Mouse (Mus musculus): ENCODE measurements around the gene Pctp. TPM values are rescaled to one million over a fixed set of nuclear protein-coding genes. Genes with fewer than 3 reads are reported as not detected.

Gene Pctp
- total and polyA plus RNA-seq, 3 experiments: 24.6 to 31.8 (median 28.0) TPM

- Histone ChIP-seq H3K27ac (ENCODE audit: insufficient read depth, low read depth) (no peak overlapping the region), H3K27me3 (replicated peaks) (peaks cover 12% of the 10 kb centered on the region), H3K9me3 (replicated peaks; ENCODE audit: low read length) (no peaks in the 10 kb centered on the region), H3K4me1 (ENCODE audit: control insufficient read depth in 1 of 2, insufficient read depth in 2 of 2) (peaks cover 0 to 9% of the 10 kb centered on the region in 2 experiments; a peak in 2 of 4 replicates), H3K4me3 (replicated peaks in 1 of 3; ENCODE audit: low read depth in 2 of 3, low read length in 2 of 3, poor library complexity in 1 of 3) (no peak overlapping the region), H3K9ac (ENCODE audit: insufficient read depth, low read depth) (no peak overlapping the region), H3K79me2 (replicated peaks; ENCODE audit: control insufficient read depth, extremely low read depth, insufficient read depth, poor library complexity, severe bottlenecking) (no peaks in the 10 kb centered on the region), H3K36me3 (replicated peaks in 1 of 2; ENCODE audit: control insufficient read depth in 1 of 2, insufficient read depth in 1 of 2, low read length in 1 of 2) (no peaks in the 10 kb centered on the region), H3K4me2 (ENCODE audit: insufficient read depth, low read depth, poor library complexity, severe bottlenecking) (no peak overlapping the region)
- dilution Hi-C loops (cut with MboI; ENCODE audit: extremely low pct_ligation_motif_present, extremely low pct_unique_long_range_greater_than_20kb, low sequenced_read_pairs) (no loop called here), in situ Hi-C loops (cut with MboI; ENCODE audit: low pct_ligation_motif_present, low pct_unique_long_range_greater_than_20kb, low sequenced_read_pairs) (no loop called here)
- DNase-seq (ENCODE audit: extremely low read depth): no peak
- TF ChIP-seq NRF1 (IDR thresholded peaks at IDR 0.05; ENCODE audit: low read depth, low read length): no peak
- no peak for TF ChIP-seq TBP (conservative IDR thresholded peaks at IDR 0.05; ENCODE audit: low read depth, low read length)
- TF ChIP-seq KAT2A (IDR thresholded peaks at IDR 0.05; ENCODE audit: insufficient replicate concordance, low read length): no peak
- TF ChIP-seq E2F4 (IDR thresholded peaks at IDR 0.05; ENCODE audit: insufficient replicate concordance, low read depth, low read length): no peak
- TF ChIP-seq MXI1 (IDR thresholded peaks at IDR 0.05; ENCODE audit: low read depth, low read length): no peak
- TF ChIP-seq SIN3A (IDR thresholded peaks at IDR 0.05; ENCODE audit: low read length): no peak
- no peak for TF ChIP-seq MAZ (IDR thresholded peaks at IDR 0.05; ENCODE audit: low read depth, low read length)
- no peak for TF ChIP-seq CHD2 (IDR thresholded peaks at IDR 0.05; ENCODE audit: low read length)
- TF ChIP-seq ELF1 (IDR thresholded peaks at IDR 0.05; ENCODE audit: low read depth, low read length): no peak
- no peak for TF ChIP-seq POLR2AphosphoS2 (IDR thresholded peaks at IDR 0.05; ENCODE audit: low read depth, low read length)
- TF ChIP-seq PAX5 (IDR thresholded peaks at IDR 0.05; ENCODE audit: low read length): no peak
- TF ChIP-seq MAX (IDR thresholded peaks at IDR 0.05; ENCODE audit: low read length): no peak
These were observed 5.3 kb upstream of the Pctp start for GRCm38 (mm10) chr11:90007791-90008531.

GRCm38 (mm10) chr11:90006111-90006510 lies 3.4 kb upstream of the Pctp start:
- H3K9ac ChIP-seq (ENCODE audit: insufficient read depth, low read depth): no peak overlapping the region

More at GRCm38 (mm10) chr11:90006111-90006510, 3.4 kb upstream of the Pctp start:
- Histone ChIP-seq H3K4me2 (ENCODE audit: insufficient read depth, low read depth, poor library complexity, severe bottlenecking) (no peak overlapping the region), H3K4me3 (replicated peaks in 1 of 3; ENCODE audit: low read depth in 2 of 3, low read length in 2 of 3, poor library complexity in 1 of 3) (no peak overlapping the region), H3K36me3 (replicated peaks in 1 of 2; ENCODE audit: control insufficient read depth in 1 of 2, insufficient read depth in 1 of 2, low read length in 1 of 2) (peaks cover 0 to 3% of the 10 kb centered on the region in 2 experiments), H3K27me3 (replicated peaks) (peaks cover 10% of the 10 kb centered on the region), H3K9me3 (replicated peaks; ENCODE audit: low read length) (no peaks in the 10 kb centered on the region), H3K27ac (ENCODE audit: insufficient read depth, low read depth) (no peak overlapping the region), H3K79me2 (replicated peaks; ENCODE audit: control insufficient read depth, extremely low read depth, insufficient read depth, poor library complexity, severe bottlenecking) (no peaks in the 10 kb centered on the region), H3K4me1 (ENCODE audit: control insufficient read depth in 1 of 2, insufficient read depth in 2 of 2) (peaks cover 4 to 20% of the 10 kb centered on the region in 2 experiments; a peak in 3 of 4 replicates)
- TF ChIP-seq JUND (conservative IDR thresholded peaks at IDR 0.05; ENCODE audit: low read depth, low read length) (no peak), ZKSCAN1 (IDR thresholded peaks at IDR 0.05; ENCODE audit: borderline replicate concordance, low read depth, low read length) (no peak), SMC3 (IDR thresholded peaks at IDR 0.05; ENCODE audit: low read depth, low read length) (no peak), MAFK (IDR thresholded peaks at IDR 0.05; ENCODE audit: insufficient replicate concordance, low read length) (no peak), CHD2 (IDR thresholded peaks at IDR 0.05; ENCODE audit: low read length) (no peak), PAX5 (IDR thresholded peaks at IDR 0.05; ENCODE audit: low read length) (no peak), CHD1 (IDR thresholded peaks at IDR 0.05; ENCODE audit: low read depth, low read length) (no peak), TCF12 (IDR thresholded peaks at IDR 0.05; ENCODE audit: low read depth, low read length) (no peak), UBTF (IDR thresholded peaks at IDR 0.05; ENCODE audit: low read depth, low read length) (no peak), USF2 (conservative IDR thresholded peaks at IDR 0.05; ENCODE audit: low read depth, low read length) (no peak), KAT2A (IDR thresholded peaks at IDR 0.05; ENCODE audit: insufficient replicate concordance, low read length) (no peak), MAX (IDR thresholded peaks at IDR 0.05; ENCODE audit: low read length) (no peak), NELFE (IDR thresholded peaks at IDR 0.05; ENCODE audit: low read depth, low read length) (no peak), CTCF (conservative IDR thresholded peaks at IDR 0.05 in 1 of 2, IDR thresholded peaks at IDR 0.05 in 1 of 2; ENCODE audit: low read depth in 2 of 2, low read length in 2 of 2) (no peak), E2F4 (IDR thresholded peaks at IDR 0.05; ENCODE audit: insufficient replicate concordance, low read depth, low read length) (no peak), EP300 (IDR thresholded peaks at IDR 0.05; ENCODE audit: low read length) (no peak), ZNF384 (IDR thresholded peaks at IDR 0.05; ENCODE audit: low read depth, low read length) (no peak)
- in situ Hi-C loops (cut with MboI; ENCODE audit: low pct_ligation_motif_present, low pct_unique_long_range_greater_than_20kb, low sequenced_read_pairs): no loop called here
- DNase-seq (ENCODE audit: extremely low read depth): no peak
- dilution Hi-C loops (cut with MboI; ENCODE audit: extremely low pct_ligation_motif_present, extremely low pct_unique_long_range_greater_than_20kb, low sequenced_read_pairs): no loop called here

Measured in CH12.LX (cell line).